Mouse (Mus musculus) megakaryocyte, embryonic 14.5 days (primary cell): ENCODE measurements at regions not wholly inside any gene's neighbourhood (a gene's known extent, or its start where the extent isn't known, plus 50 kb on each side); places are given as distances from the start of the nearest gene placed in this dataset.

Experiments
- FLI1 ChIP-seq: IDR thresholded peaks from 2 replicates; pipeline ENCODE4 v1.6.1; 2012; ENCODE audit warnings: low read length, inconsistent platforms, mixed read lengths
- GATA1 ChIP-seq: IDR thresholded peaks from 3 replicates; pipeline ENCODE4 v1.6.1; 2012; ENCODE audit warnings: mixed read lengths, low read length, inconsistent platforms, borderline replicate concordance

GRCm38 (mm10) chr11:64187488-64188444 is 108.5 kb upstream of the Cox10 start:
- no peak for TF ChIP-seq GATA1
- TF ChIP-seq FLI1: no peak
